Mouse (Mus musculus): ENCODE measurements around the gene Stxbp1.

DNA sequence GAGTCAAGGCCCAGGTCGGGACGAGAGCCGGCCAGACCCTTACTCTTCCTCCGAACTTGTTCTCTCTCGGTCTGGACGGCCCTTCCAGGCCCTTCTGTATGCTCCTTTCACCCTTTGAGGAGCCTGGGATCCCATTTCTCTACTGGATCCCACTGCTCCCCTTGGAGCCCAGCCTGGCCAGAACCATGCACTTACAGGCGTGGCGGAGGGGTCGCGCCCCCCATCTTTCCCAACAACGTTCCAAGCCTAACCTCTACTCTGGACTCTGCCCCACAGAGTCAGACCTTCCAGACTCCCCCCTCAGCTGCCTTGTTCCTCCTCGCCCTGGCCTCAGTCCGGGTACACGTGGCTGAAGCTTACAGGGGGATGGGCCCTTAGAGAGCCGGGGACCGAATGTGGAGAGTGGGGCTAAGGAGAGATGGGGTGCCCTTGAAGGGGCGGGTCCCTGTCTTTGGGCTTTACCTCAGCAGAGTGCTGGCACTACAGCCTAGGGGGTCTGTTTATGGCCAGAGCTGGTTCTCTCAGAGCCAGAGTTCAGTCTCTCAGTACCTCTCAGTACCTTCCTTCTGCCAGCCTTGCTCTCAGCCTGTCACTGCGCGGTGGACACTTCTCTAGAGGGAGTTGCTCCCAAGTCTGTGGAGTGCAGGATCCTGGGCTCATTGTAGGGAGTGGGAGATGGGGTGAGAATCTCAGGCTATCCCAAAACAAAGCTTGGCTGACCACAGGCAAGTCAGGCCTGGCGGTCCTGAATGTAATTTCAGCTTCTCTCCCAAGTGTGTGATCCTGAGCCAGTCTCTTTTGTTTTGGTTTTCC, 29.7 kb upstream of the Stxbp1 start:
- TF ChIP-seq CTCF (IDR thresholded peaks at IDR 0.05; ENCODE audit: control insufficient read depth, insufficient read depth, low read length) = no peak
- no peak for TF ChIP-seq POLR2A (IDR thresholded peaks at IDR 0.05; ENCODE audit: borderline replicate concordance, control insufficient read depth, low read depth, low read length)
